Mouse (Mus musculus): Measurements from ENCODE around the gene Zfp952.

Gene Zfp952

DNA sequence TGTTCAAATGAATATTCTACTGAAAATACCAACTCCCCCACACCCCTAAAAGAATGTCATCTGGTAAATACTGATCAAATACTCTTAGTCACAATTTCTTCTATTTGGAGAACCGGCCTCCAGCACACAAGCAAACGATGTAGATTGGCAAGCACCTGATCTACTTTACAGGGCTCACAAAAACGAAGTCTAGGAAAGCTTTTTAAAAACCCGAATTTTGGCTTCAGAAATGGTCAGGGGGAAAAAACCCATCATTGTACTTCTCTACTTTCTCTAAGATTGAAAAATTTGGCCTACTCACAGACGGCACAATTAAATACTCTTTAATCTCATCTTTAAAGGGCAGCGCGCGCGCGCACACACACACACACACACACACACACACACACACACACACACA, 39.4 kb downstream of the Zfp952 start:
- TF ChIP-seq GATA4 (IDR thresholded peaks at IDR 0.05; ENCODE audit: insufficient replicate concordance, low read length) = no peak

GRCm38 (mm10) chr17:33032900-33033891, 40.3 kb downstream of the Zfp952 start, which contains the start of gene Zfp763:
Zfp763 (minus strand) TSS chr17:33033402.
- TF ChIP-seq GATA4 (IDR thresholded peaks at IDR 0.05; ENCODE audit: insufficient replicate concordance, low read length) = peak; percentile 47; the same call in 1 of the 2 replicates
